Mouse (Mus musculus) liver, embryonic 15.5 days (tissue): Measurements from ENCODE around the gene Tcf7l1. TPM values are rescaled to one million over a fixed set of nuclear protein-coding genes. Genes with fewer than 3 reads are reported as not detected.
A peak's percentile ranks its signal among the peaks of the same experiment; 100 is the strongest.

Source experiments
- ATAC-seq: fragments of 200-750 bp; cut with Nextera tagmentation; 2 replicates; pipeline ENCODE4 v1.8.0; 2017; ENCODE audit warnings: moderate number of reproducible peaks, mild to moderate bottlenecking, moderate library complexity; ENCODE audit not compliant: insufficient read depth
- H3K27ac ChIP-seq: fragments of 300-500 bp; sonication (generic); replicated peaks from 2 replicates; pipeline ENCODE4 v1.5.1; 2015; ENCODE audit warnings: mild to moderate bottlenecking, inconsistent platforms
- H3K27me3 ChIP-seq: fragments of 300-500 bp; sonication (generic); 2 replicates; pipeline ENCODE4 v1.6.1; 2015; ENCODE audit warnings: mild to moderate bottlenecking, inconsistent platforms
- H3K36me3 ChIP-seq: fragments of 300-500 bp; sonication (generic); replicated peaks from 2 replicates; pipeline ENCODE4 v1.6.1; 2015; ENCODE audit warnings: moderate library complexity, mild to moderate bottlenecking, inconsistent platforms
- H3K4me1 ChIP-seq: fragments of 300-500 bp; sonication (generic); replicated peaks from 2 replicates; pipeline ENCODE4 v1.6.1; 2015; ENCODE audit warnings: inconsistent platforms
- H3K4me2 ChIP-seq: fragments of 300-500 bp; sonication (generic); 2 replicates; pipeline ENCODE4 v1.6.1; 2015; ENCODE audit warnings: moderate library complexity, mild to moderate bottlenecking, inconsistent platforms
- H3K4me3 ChIP-seq: fragments of 300-500 bp; sonication (generic); replicated peaks from 2 replicates; pipeline ENCODE4 v1.5.1; 2015; ENCODE audit warnings: mild to moderate bottlenecking, inconsistent platforms
- H3K9ac ChIP-seq: fragments of 300-500 bp; sonication (generic); 2 replicates; pipeline ENCODE4 v1.6.1; 2015; ENCODE audit warnings: moderate library complexity, mild to moderate bottlenecking, inconsistent platforms
- H3K9me3 ChIP-seq: fragments of 300-500 bp; sonication (generic); replicated peaks from 2 replicates; pipeline ENCODE4 v1.6.1; 2016; ENCODE audit warnings: inconsistent platforms
- WGBS: fragments of 180-500 bp; shearing (Covaris S2); methylation state at CpG from one replicate; pipeline ENCODE4 v1.1.7; 2015; ENCODE audit warnings: mixed read lengths; ENCODE audit not compliant: insufficient replicate concordance; 5-methylcytosine and 5-hydroxymethylcytosine counted together
- polyA plus RNA-seq: library from polyadenylated mRNA; unstranded; fragments of >200 nt; fragmentation: Nextera tagmentation; extraction: Ambion mirVana; gene quantifications from 2 replicates; pipeline ENCODE4 v1.2.1, GENCODE M21; 2015

Tcf7l1 gene
- polyA plus RNA-seq, 1 experiment from 2014 or later: 4.1 TPM

DNA sequence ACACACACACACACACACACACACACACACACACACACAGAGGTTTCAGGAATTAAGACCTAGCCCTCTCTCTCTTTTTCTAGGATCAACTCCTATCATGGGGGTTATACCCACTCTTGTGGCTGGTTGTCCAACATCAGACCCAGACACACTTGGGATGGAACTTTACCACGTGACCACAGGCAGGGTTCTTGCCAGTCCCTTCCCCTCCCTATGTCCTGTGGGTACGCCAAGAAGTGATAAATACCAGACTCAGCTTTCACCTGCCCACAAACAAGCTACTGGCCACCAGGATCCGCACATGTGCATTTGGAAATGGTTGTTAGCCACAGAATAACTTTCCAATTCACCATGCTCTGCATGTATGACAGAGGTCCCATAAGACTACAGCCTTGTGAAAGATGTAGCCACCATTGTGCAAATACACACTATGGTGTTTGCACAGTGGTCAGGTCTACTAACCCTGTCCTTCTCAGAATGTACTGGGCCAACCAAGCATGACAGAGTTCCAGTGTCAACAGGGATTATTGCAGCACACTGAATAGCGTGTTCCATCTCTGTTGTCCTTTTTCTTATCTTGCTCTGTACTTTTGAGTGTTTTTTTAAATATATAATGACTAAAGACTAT lies 20.6 kb upstream of the Tcf7l1 start:
- Histone ChIP-seq H3K4me3 (no peak overlapping the region), H3K4me1 (no peaks in the 10 kb centered on the region), H3K27me3 (no peaks in the 10 kb centered on the region), H3K4me2 (no peak overlapping the region), H3K27ac (no peak overlapping the region), H3K9ac (no peak overlapping the region), H3K9me3 (no peaks in the 10 kb centered on the region), H3K36me3 (no peaks in the 10 kb centered on the region)
- 38% methylated on average over 4 of the region's 4 CpGs for WGBS
- ATAC-seq: peak; percentile 74

DNA sequence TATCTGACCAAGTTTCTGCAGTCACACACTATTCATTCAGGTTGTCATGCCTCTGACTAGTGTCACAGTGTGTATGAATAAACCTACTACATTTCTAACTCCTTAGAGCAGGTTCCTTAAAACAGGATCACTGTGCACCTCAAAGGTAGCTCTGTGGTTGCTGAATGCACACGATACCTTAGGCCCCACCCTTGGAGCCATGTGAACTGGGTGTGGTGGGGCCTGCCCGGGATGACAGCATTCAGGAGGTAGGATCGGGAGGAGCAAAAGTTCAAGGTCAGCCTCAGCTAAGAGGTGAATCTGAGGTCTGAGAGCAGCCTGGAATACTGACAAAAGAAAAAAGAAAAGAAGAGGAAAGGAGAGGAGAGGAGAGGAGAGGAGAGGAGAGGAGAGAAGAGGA lies 19.3 kb upstream of the Tcf7l1 start:
- WGBS: 29% methylated on average over 3 of the region's 3 CpGs
- ATAC-seq: no peak
- Histone ChIP-seq H3K4me3 (no peak overlapping the region), H3K36me3 (no peaks in the 10 kb centered on the region), H3K4me1 (no peaks in the 10 kb centered on the region), H3K27ac (no peak overlapping the region), H3K9me3 (no peaks in the 10 kb centered on the region), H3K4me2 (no peak overlapping the region), H3K9ac (no peak overlapping the region), H3K27me3 (no peaks in the 10 kb centered on the region)

DNA sequence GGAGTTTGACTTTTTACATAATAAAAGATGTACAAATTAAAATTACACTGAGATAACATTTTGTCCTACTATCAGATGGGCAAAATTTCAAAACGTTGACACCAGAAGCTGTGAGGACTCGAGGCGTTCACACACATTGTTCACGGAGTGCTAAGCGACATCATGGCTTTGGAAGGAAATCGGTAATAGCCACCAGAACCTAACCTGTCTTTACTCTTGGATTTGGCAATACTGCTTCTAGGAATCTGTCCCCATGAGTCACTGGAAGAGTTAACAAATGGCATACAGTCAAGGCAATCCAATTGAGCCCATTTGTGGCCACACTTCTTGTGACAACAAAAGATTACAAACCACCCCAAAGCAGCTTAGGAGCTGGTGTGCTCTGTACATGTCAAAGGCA lies 14.6 kb upstream of the Tcf7l1 start:
- Histone ChIP-seq H3K9me3 (no peaks in the 10 kb centered on the region), H3K9ac (no peak overlapping the region), H3K4me3 (no peak overlapping the region), H3K4me1 (no peaks in the 10 kb centered on the region), H3K27ac (no peak overlapping the region), H3K36me3 (no peaks in the 10 kb centered on the region), H3K4me2 (no peak overlapping the region), H3K27me3 (no peaks in the 10 kb centered on the region)
- no peak for ATAC-seq
- WGBS: 74% methylated on average over 6 of the region's 6 CpGs

- 69% methylated on average over 6 of the region's 6 CpGs for WGBS
- Histone ChIP-seq H3K36me3 (no peaks in the 10 kb centered on the region), H3K9ac (no peak overlapping the region), H3K27ac (no peak overlapping the region), H3K9me3 (no peaks in the 10 kb centered on the region), H3K4me3 (no peak overlapping the region), H3K4me1 (no peaks in the 10 kb centered on the region), H3K4me2 (no peak overlapping the region), H3K27me3 (no peaks in the 10 kb centered on the region)
- ATAC-seq: no peak
Observed at GRCm38 (mm10) chr6:72802119-72802518, 13.1 kb upstream of the Tcf7l1 start.

DNA sequence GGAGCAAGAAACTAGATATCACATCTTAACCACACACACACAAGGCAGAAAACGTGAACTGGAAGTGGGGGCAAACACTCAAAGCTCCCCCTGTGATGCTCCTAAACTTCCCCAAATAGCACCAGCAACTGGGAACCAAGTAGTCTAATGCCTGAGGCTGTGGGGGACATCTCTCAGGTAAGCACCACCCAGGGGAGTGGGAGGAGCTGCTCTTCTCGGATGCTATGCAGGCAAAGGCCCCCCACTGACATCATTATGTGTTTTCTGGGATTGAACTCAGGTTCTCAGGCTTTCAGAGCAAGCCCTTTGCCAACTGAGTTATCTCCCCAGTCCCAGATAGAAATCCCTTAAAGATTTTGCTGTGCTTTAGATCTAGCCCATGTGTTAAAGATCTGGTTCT lies 11.6 kb upstream of the Tcf7l1 start:
- Histone ChIP-seq H3K4me3 (no peak overlapping the region), H3K27ac (no peak overlapping the region), H3K4me1 (no peaks in the 10 kb centered on the region), H3K27me3 (no peaks in the 10 kb centered on the region), H3K9ac (no peak overlapping the region), H3K9me3 (no peaks in the 10 kb centered on the region), H3K36me3 (no peaks in the 10 kb centered on the region), H3K4me2 (no peak overlapping the region)
- WGBS: 40% methylated on average over 2 of the region's 2 CpGs
- no peak for ATAC-seq

DNA sequence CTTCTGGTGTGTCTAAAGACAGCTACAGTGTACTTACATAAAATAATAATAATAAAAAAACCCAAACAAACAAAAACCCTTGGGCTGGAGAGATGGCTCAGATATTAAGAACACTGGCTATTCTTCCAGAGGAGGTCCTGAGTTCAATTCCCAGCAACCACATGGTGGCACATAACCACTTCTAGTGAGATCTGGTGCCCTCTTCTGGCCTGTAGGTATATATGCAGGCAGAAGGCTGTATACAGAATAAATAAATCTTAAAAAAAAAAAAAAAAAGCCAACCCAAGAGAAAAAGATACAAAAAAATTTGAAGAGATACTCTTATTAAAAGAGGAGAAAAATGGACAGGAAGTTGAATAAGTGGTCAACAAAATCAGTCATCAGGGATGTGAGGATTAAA lies 8.7 kb upstream of the Tcf7l1 start:
- Histone ChIP-seq H3K27ac (no peak overlapping the region), H3K9me3 (no peaks in the 10 kb centered on the region), H3K9ac (no peak overlapping the region), H3K4me1 (no peaks in the 10 kb centered on the region), H3K36me3 (no peaks in the 10 kb centered on the region), H3K4me2 (no peak overlapping the region), H3K27me3 (no peaks in the 10 kb centered on the region), H3K4me3 (no peak overlapping the region)
- no peak for ATAC-seq

GRCm38 (mm10) chr6:72795444-72795843 lies 6.4 kb upstream of the Tcf7l1 start:
- Histone ChIP-seq H3K9me3 (no peaks in the 10 kb centered on the region), H3K4me2 (no peak overlapping the region), H3K9ac (no peak overlapping the region), H3K27ac (no peak overlapping the region), H3K27me3 (peaks cover 6% of the 10 kb centered on the region), H3K4me1 (no peaks in the 10 kb centered on the region), H3K36me3 (no peaks in the 10 kb centered on the region), H3K4me3 (no peak overlapping the region)
- ATAC-seq: no peak
- WGBS: 52% methylated on average over 16 of the region's 16 CpGs

DNA sequence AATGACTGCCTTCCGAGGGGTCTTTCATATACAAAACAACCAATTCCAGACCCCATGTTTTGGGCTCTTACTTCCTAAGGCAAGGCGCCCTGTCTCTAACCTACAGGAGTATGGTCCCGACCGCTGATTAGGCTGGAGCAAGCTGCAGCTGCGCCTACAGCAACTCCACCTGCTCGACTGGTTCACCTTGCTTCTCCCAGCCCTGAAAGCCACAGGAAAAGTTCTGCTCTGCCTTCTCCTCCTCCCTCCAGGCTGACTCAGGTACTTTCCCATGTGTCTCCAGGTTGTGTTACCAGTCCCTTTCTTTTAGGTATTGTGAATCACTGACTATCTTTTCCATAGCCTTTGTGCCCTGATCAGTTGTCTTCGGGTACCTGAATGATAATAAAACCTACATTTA lies 5.8 kb upstream of the Tcf7l1 start:
- no peak overlapping the region for H3K9ac ChIP-seq
- WGBS: 48% methylated on average over 7 of the region's 7 CpGs
- no peak for ATAC-seq
- H3K4me3 ChIP-seq: no peak overlapping the region
- H3K27me3 ChIP-seq: peaks cover 11% of the 10 kb centered on the region
- H3K4me2 ChIP-seq: no peak overlapping the region
- H3K27ac ChIP-seq: no peak overlapping the region
- no peaks in the 10 kb centered on the region for H3K9me3 ChIP-seq
- H3K4me1 ChIP-seq: no peaks in the 10 kb centered on the region
- H3K36me3 ChIP-seq: no peaks in the 10 kb centered on the region

- Histone ChIP-seq H3K4me2 (no peak overlapping the region), H3K4me3 (no peak overlapping the region), H3K4me1 (no peaks in the 10 kb centered on the region), H3K9ac (no peak overlapping the region), H3K27ac (no peak overlapping the region), H3K36me3 (no peaks in the 10 kb centered on the region), H3K27me3 (peaks cover 34% of the 10 kb centered on the region), H3K9me3 (no peaks in the 10 kb centered on the region)
- WGBS: 76% methylated on average over 8 of the region's 8 CpGs
- no peak for ATAC-seq
Observed at GRCm38 (mm10) chr6:72792641-72793040, 3.6 kb upstream of the Tcf7l1 start.

DNA sequence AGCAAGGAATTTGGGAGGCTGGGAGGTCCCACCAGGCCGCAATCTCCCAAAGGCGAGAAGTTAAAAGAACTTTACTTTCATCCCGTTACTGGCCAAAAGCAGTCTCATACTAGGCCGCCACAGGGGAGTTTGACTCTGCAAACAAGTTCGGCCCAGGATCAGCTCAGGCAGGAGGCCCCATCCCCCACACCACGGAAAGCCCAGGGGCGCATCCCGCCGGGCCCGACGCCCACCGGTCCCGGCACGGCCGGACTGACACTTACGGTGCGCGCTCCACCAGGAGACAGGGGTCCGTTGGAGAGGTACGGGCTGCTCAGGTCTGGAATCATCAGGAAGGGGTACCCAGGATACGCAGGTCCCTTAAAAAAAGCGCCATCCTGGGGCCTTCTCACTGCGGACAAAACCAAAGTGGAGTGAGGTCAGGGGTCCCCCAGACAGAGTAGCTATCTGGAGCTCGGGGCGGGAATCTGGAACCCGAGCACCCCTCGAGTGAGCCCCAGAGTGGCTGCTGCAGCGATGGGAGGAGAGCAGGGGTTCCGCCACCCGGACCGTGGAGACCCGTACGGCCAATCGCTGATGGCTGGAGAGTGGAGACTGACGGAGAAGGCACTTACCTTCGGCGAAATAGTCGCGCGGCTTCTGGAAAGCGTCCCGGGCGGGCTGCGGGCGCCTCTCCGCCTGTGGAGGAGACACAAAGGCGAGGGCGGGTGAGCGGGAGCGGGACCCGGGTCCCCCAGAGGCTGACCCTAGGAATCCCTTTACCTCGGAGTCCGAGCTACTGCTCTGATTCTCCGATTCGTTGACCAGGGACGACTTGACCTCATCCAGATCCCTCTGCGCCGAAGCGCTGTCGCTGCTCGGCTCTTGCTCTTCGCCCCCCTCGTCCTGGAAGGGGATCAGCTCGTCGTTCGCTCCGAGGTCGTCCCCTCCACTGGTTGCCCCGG lies 834 bp downstream of the Tcf7l1 start:
- Histone ChIP-seq H3K4me3 (peak overlapping the region; percentile 61), H3K27me3 (peaks cover 46% of the 10 kb centered on the region), H3K9me3 (no peaks in the 10 kb centered on the region), H3K9ac (peak overlapping the region; percentile 54; the same call in 1 of the 2 replicates), H3K27ac (peak overlapping the region; percentile 76), H3K4me2 (peak overlapping the region; percentile 68), H3K4me1 (no peaks in the 10 kb centered on the region), H3K36me3 (no peaks in the 10 kb centered on the region)
- WGBS: 2% methylated on average over 69 of the region's 69 CpGs
- peak; percentile 36 for ATAC-seq

DNA sequence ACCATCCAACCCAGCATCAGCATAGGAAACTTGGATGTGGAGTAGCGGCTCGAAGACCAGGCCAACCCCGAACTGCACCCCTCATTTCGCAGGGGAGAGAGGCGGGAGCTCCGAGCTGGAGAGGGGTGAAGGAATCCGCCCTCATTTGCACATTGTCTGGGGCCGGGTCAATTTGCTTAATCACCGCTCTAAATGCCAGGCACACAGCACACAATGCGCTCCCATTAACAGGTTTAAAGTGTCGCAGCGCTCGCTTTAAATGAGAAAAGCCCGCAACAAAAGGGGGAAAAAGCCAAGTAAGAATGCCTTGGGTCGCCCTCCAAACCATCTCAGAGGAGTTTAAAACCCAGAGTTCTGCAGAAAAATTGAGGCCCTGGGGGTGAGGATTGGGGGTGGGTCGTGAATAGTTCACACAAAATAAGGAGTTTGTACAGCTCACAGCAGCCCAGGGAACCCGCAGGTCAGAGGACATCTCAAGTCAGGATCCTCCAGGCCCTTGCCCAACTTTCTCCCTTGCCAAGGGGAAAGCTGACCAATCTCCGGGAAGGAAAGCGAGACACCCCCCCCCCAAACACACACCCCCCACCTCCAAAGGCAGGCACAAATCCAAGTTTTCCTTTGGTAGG lies 1.6 kb downstream of the Tcf7l1 start:
- ATAC-seq: no peak
- Histone ChIP-seq H3K36me3 (no peaks in the 10 kb centered on the region), H3K9ac (0 out of 2 replicates have a peak overlapping the region, but pooled peaks have one; percentile 54), H3K4me3 (peak overlapping the region; percentile 61), H3K27me3 (peaks cover 46% of the 10 kb centered on the region), H3K4me2 (peak overlapping the region; percentile 68), H3K4me1 (no peaks in the 10 kb centered on the region), H3K9me3 (no peaks in the 10 kb centered on the region), H3K27ac (peak overlapping the region; percentile 76; the same call in 1 of the 2 replicates)
- 31% methylated on average over 19 of the region's 19 CpGs for WGBS
